Mouse (Mus musculus): ENCODE results near the gene Adam12.

- TF ChIP-seq POLR2A (IDR thresholded peaks at IDR 0.05; ENCODE audit: insufficient read depth, low read depth, low read length) (no peak), EP300 (IDR thresholded peaks at IDR 0.05; ENCODE audit: insufficient read depth, low read depth, low read length) (no peak)
Measured at GRCm38 (mm10) chr7:134046376-134046775, 185.6 kb downstream of the Adam12 start.

All from heart, adult 2 months (tissue).